Comparison of ENCODE assay signal across 8 mouse cellular contexts in genomic region chr9:79806317-79807075, GRCm38 (mm10). TPM values are rescaled to one million over a fixed set of nuclear protein-coding genes. Genes with fewer than 3 reads are reported as not detected.
DNase-seq lines count a peak whose midpoint lies in the region; ATAC-seq and TF ChIP-seq lines count a peak whose summit lies in the region.

No protein-coding gene starts in this region.

- no peaks in the 10 kb centered on the region; the same call in 1 of the 2 replicates for H3K27me3 ChIP-seq in cerebellum, adult 2 months (ENCODE audit: control insufficient read depth, insufficient read depth, low read length)
- H3K27me3 ChIP-seq in liver, postnatal 0 days (ENCODE audit: insufficient read depth, low read length) = no peaks in the 10 kb centered on the region
- H3K27me3 ChIP-seq in splenic B cell, adult 2 months (ENCODE audit: control insufficient read depth, insufficient read depth, low read length, poor library complexity, severe bottlenecking) = no peaks in the 10 kb centered on the region

- no peaks in the 10 kb centered on the region for H3K9me3 ChIP-seq in liver, postnatal 0 days (ENCODE audit: low read length)

- intact Hi-C loops in left cerebral cortex, postnatal 4 days (cut with DNase I) = loop anchor here (2.0 kb wide), 1 partner anchor 196 kb away; no protein-coding TSS in a partner anchor

- TF ChIP-seq POLR2A in cerebellum, adult 2 months (IDR thresholded peaks at IDR 0.05; ENCODE audit: borderline replicate concordance, insufficient read depth, low read length) = no peak
- no peak for TF ChIP-seq POLR2A in brain, embryonic 14.5 days (IDR thresholded peaks at IDR 0.05; ENCODE audit: borderline replicate concordance, extremely low read depth, insufficient read depth, insufficient read length, poor library complexity, severe bottlenecking)

- H3K9ac ChIP-seq in liver, postnatal 0 days (replicated peaks) = no peak overlapping the region

- no peaks in the 10 kb centered on the region for H3K4me1 ChIP-seq in cerebellum, adult 2 months (ENCODE audit: control insufficient read depth, insufficient read depth, low read length)
- H3K4me1 ChIP-seq in liver, postnatal 0 days (ENCODE audit: insufficient read depth) = no peaks in the 10 kb centered on the region; the same call in 1 of the 2 replicates

- 46% methylated on average over 12 of the region's 12 CpGs for WGBS in cerebellum, adult 2 months
- 41% methylated on average over 12 of the region's 12 CpGs for WGBS in liver, postnatal 0 days (ENCODE audit: insufficient replicate concordance)

- H3K4me2 ChIP-seq in liver, postnatal 0 days (ENCODE audit: low read depth, low read length) = no peak overlapping the region

- DNase-seq in cerebellum, adult 2 months = peak in 1 of 2 experiments; percentile 15
- no peak for DNase-seq in cerebellum, adult 11 months
- peak; percentile 19 to 40 for DNase-seq in left cerebral cortex, adult 9 months (ENCODE audit: low spot score in 2 of 2)
- no peak for DNase-seq in left cerebral cortex, postnatal 4 days
- peak; percentile 77 for DNase-seq in brain, embryonic 14.5 days (ENCODE audit: low read depth)
- DNase-seq in liver, postnatal 0 days = no peak
- peak; percentile 67 for DNase-seq in splenic B cell, adult 2 months (ENCODE audit: low read depth, low spot score)
- DNase-seq in cerebellum, adult 8-10 months = no peak

- H3K36me3 ChIP-seq in liver, postnatal 0 days (replicated peaks; ENCODE audit: insufficient read depth, low read length) = no peaks in the 10 kb centered on the region
- no peaks in the 10 kb centered on the region for H3K36me3 ChIP-seq in splenic B cell, adult 2 months (ENCODE audit: control insufficient read depth, insufficient read depth, low read length, poor library complexity, severe bottlenecking)

- no peak for ATAC-seq in liver, postnatal 0 days

- no peak overlapping the region for H3K27ac ChIP-seq in cerebellum, adult 2 months (ENCODE audit: insufficient read depth, low read length)
- no peak overlapping the region for H3K27ac ChIP-seq in liver, postnatal 0 days (ENCODE audit: low read depth)

- peak; percentile 15; the same call in 1 of the 2 replicates for TF ChIP-seq CTCF in cerebellum, adult 2 months (IDR thresholded peaks at IDR 0.05; ENCODE audit: borderline replicate concordance, insufficient read depth, low read depth, low read length)
- peak; percentile 41; the same call in 1 of the 2 replicates for TF ChIP-seq CTCF in brain, embryonic 14.5 days (IDR thresholded peaks at IDR 0.05; ENCODE audit: borderline replicate concordance, extremely low read depth, insufficient read depth, insufficient read length)
- TF ChIP-seq CTCF in liver, postnatal 0 days (IDR thresholded peaks at IDR 0.05; ENCODE audit: low read depth) = peak; percentile 84

- no peak overlapping the region for H3K4me3 ChIP-seq in cerebellum, adult 2 months (replicated peaks; ENCODE audit: insufficient read depth, low read depth, low read length)
- H3K4me3 ChIP-seq in liver, postnatal 0 days (ENCODE audit: low read depth, low read length) = no peak overlapping the region

- TF ChIP-seq EP300 in liver, postnatal 0 days (IDR thresholded peaks at IDR 0.05; ENCODE audit: low read depth) = no peak

RNA-seq across cellular contexts. Expression of gene Tmem30a, which starts 13.2 kb away (rescaled TPM):
- 117 and 120 TPM in 2 replicates for polyA plus RNA-seq in cerebellum, adult 2 months (2012; rRNA removed)
- total RNA-seq in left cerebral cortex, postnatal 4 days (2021) = 100 to 1,000 TPM; 120 to 123 TPM
- 35.0 and 53.3 TPM in 2 replicates for polyA plus RNA-seq in brain, embryonic 14.5 days (2012; rRNA removed)
- polyA plus RNA-seq in liver, postnatal 0 days (2015; fragmentation: Nextera tagmentation; extraction: Ambion mirVana) = 59.7 and 67.5 TPM in 2 replicates

RNA-seq across cellular contexts. Expression of gene Cox7a2, which starts 46.8 kb away (rescaled TPM):
- 707 and 723 TPM in 2 replicates for polyA plus RNA-seq in cerebellum, adult 2 months (2012; rRNA removed)
- 100 to 1,000 TPM; 293 to 311 TPM for total RNA-seq in left cerebral cortex, postnatal 4 days (2021)
- 446 and 566 TPM in 2 replicates for polyA plus RNA-seq in brain, embryonic 14.5 days (2012; rRNA removed)
- 756 and 780 TPM in 2 replicates for polyA plus RNA-seq in liver, postnatal 0 days (2015; fragmentation: Nextera tagmentation; extraction: Ambion mirVana)

Comparison
In these comparisons a context has a peak if more than half of its experiments do, and no peak if none do; other contexts are left out.
1. DNase-seq: peak in left cerebral cortex, adult 9 months (2 of 2), brain, embryonic 14.5 days (single experiment) and splenic B cell, adult 2 months (single experiment); none in cerebellum, adult 11 months (single experiment), left cerebral cortex, postnatal 4 days (single experiment), liver, postnatal 0 days (single experiment) and cerebellum, adult 8-10 months (single experiment).
2. CTCF ChIP-seq: peak in every context shown above with its lines; median percentile 84 in liver, postnatal 0 days; 41 in brain, embryonic 14.5 days; 15 in cerebellum, adult 2 months.